Mouse (Mus musculus): Measurements from ENCODE around the gene Syn3. TPM values are rescaled to one million over a fixed set of nuclear protein-coding genes. Genes with fewer than 3 reads are reported as not detected.

The Syn3 gene
- polyA plus RNA-seq, 1 experiment from 2014 or later = 7.6 TPM

DNA sequence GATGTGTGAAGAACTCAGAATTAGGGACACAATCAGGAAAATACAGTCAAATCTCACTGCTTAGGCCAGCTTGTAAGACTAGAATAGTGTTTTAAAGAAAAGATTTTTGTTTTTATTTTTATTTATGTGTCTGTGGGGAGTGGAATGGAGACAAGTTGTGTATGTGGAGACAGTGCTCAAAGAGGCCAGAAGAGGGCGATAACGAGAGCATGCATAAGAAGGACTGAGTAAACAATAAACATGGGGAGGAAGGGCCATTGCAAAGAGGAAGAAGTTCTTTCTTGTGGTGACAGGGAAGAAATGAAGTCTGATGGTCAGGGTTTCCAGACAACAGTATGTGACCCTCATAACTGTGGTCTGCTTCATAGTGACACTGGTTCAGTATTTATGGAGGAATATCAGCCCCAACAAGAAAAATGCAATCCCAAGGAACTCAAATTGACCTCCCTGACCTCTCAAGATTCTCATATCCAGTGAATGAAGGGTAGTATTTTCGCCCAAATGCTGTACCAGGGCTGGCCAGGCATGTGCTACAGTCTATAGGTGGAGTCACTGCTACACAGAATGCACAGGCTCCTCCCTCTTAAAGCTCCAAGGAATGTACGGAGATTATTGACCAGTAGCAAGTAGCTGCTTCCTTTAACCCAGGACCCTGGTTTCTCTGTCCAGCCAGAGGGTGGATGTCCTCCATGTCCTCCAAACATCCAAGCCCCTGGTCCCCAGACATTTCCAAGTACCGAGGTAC is 141.7 kb downstream of the Syn3 start:
- no peak for ATAC-seq
- Histone ChIP-seq H3K27ac (no peak overlapping the region), H3K36me3 (ENCODE audit: poor library complexity, severe bottlenecking) (no peaks in the 10 kb centered on the region), H3K27me3 (no peaks in the 10 kb centered on the region), H3K4me2 (no peak overlapping the region), H3K4me1 (no peaks in the 10 kb centered on the region), H3K4me3 (no peak overlapping the region), H3K9ac (no peak overlapping the region), H3K9me3 (replicated peaks) (no peaks in the 10 kb centered on the region)
- WGBS = 60% methylated on average over 5 of the region's 5 CpGs

- no peaks in the 10 kb centered on the region for H3K4me1 ChIP-seq
- no peak for ATAC-seq
Observed at GRCm38 (mm10) chr10:86352521-86352920, 146.2 kb downstream of the Syn3 start.

GRCm38 (mm10) chr10:86351287-86351686 is 147.4 kb downstream of the Syn3 start:
- no peak overlapping the region for H3K4me2 ChIP-seq
- H3K36me3 ChIP-seq (ENCODE audit: poor library complexity, severe bottlenecking) = no peaks in the 10 kb centered on the region
- no peak overlapping the region for H3K9ac ChIP-seq
- 88% methylated on average over 2 of the region's 2 CpGs for WGBS
- H3K4me3 ChIP-seq = no peak overlapping the region
- no peak for ATAC-seq
- H3K9me3 ChIP-seq (replicated peaks) = no peaks in the 10 kb centered on the region
- H3K27ac ChIP-seq = no peak overlapping the region
- no peaks in the 10 kb centered on the region for H3K4me1 ChIP-seq
- H3K27me3 ChIP-seq = no peaks in the 10 kb centered on the region

More at GRCm38 (mm10) chr10:86352521-86352920, 146.2 kb downstream of the Syn3 start:
- no peak overlapping the region for H3K4me2 ChIP-seq
- H3K9ac ChIP-seq = no peak overlapping the region
- no peaks in the 10 kb centered on the region for H3K36me3 ChIP-seq (ENCODE audit: poor library complexity, severe bottlenecking)
- H3K9me3 ChIP-seq (replicated peaks) = no peaks in the 10 kb centered on the region
- H3K4me3 ChIP-seq = no peak overlapping the region
- no peaks in the 10 kb centered on the region for H3K27me3 ChIP-seq
- H3K27ac ChIP-seq = no peak overlapping the region
- 93% methylated on average over 3 of the region's 3 CpGs for WGBS

DNA sequence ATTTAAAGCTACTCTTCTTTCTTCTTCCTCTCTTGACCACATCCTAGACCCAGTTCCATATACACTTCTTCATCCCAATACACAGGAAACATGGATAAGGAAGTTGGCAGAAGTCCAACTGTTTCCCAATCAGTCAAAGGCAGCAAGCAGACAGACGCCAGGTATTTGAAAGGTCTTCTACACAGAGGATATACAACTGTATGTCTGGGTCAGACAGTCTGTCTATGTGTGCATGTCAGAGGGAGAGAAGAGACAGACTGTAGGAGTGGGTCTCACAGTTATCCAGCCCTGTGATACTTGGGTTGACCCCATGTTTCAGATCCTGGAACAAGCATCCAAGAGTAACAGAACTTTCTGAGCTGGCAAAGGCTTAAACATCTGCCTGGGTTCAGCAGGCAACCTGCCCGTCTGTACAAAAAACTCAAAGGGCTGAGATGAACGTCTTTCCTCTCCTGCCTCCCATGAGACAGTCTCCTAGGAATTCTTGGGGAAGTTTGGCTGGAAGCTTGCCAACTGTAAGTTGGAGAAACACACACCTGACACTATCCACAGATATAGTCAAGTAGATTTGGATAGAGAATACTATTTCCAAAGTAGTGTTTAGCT is 152.4 kb downstream of the Syn3 start:
- Histone ChIP-seq H3K9me3 (replicated peaks) (no peaks in the 10 kb centered on the region), H3K27ac (no peak overlapping the region), H3K4me3 (no peak overlapping the region), H3K36me3 (ENCODE audit: poor library complexity, severe bottlenecking) (no peaks in the 10 kb centered on the region), H3K9ac (no peak overlapping the region), H3K4me2 (no peak overlapping the region), H3K4me1 (peaks cover 9% of the 10 kb centered on the region; the same call in 1 of the 2 replicates), H3K27me3 (no peaks in the 10 kb centered on the region)
- ATAC-seq = no peak
- 78% methylated on average over 3 of the region's 3 CpGs for WGBS

GRCm38 (mm10) chr10:86345645-86346044 is 153.1 kb downstream of the Syn3 start:
- ATAC-seq = no peak
- WGBS = 90% methylated on average over 9 of the region's 9 CpGs

GRCm38 (mm10) chr10:86344654-86345053 is 154.0 kb downstream of the Syn3 start:
- H3K9me3 ChIP-seq (replicated peaks) = no peaks in the 10 kb centered on the region
- H3K4me3 ChIP-seq = no peak overlapping the region
- no peaks in the 10 kb centered on the region for H3K36me3 ChIP-seq (ENCODE audit: poor library complexity, severe bottlenecking)
- H3K4me2 ChIP-seq = no peak overlapping the region
- 83% methylated on average over 6 of the region's 6 CpGs for WGBS
- H3K27me3 ChIP-seq = no peaks in the 10 kb centered on the region
- peaks cover 17% of the 10 kb centered on the region for H3K4me1 ChIP-seq
- no peak overlapping the region for H3K9ac ChIP-seq
- ATAC-seq = no peak
- no peak overlapping the region for H3K27ac ChIP-seq

More at GRCm38 (mm10) chr10:86345645-86346044, 153.1 kb downstream of the Syn3 start:
- no peak overlapping the region for H3K9ac ChIP-seq
- no peak overlapping the region for H3K4me3 ChIP-seq
- H3K27me3 ChIP-seq = no peaks in the 10 kb centered on the region
- no peak overlapping the region for H3K27ac ChIP-seq
- H3K36me3 ChIP-seq (ENCODE audit: poor library complexity, severe bottlenecking) = no peaks in the 10 kb centered on the region
- H3K4me1 ChIP-seq = peaks cover 9% of the 10 kb centered on the region; the same call in 1 of the 2 replicates
- no peaks in the 10 kb centered on the region for H3K9me3 ChIP-seq (replicated peaks)
- no peak overlapping the region for H3K4me2 ChIP-seq

DNA sequence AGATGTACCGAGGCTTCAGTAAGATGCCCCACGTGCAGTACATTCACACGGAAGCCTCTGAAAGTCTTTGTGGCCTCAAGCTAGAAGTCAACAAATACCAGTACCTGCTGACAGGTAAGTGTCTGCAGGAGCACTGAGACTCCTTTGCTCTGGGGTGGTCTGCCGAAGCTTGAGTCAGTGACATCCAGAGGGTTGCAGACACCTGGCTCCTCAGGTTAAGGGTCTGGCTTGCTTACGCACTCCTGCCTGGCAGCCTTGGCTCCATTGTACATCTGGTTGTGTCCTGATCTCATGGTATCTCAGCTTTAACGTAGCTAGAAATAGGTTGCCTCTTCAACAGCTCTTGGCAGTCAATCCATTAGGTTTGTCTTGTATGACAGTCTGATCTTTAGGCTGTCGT is 154.8 kb downstream of the Syn3 start:
- Histone ChIP-seq H3K27ac (no peak overlapping the region), H3K9ac (no peak overlapping the region), H3K4me3 (no peak overlapping the region), H3K36me3 (ENCODE audit: poor library complexity, severe bottlenecking) (no peaks in the 10 kb centered on the region), H3K4me2 (no peak overlapping the region), H3K9me3 (replicated peaks) (no peaks in the 10 kb centered on the region), H3K27me3 (no peaks in the 10 kb centered on the region), H3K4me1 (peaks cover 18% of the 10 kb centered on the region)
- 96% methylated on average over 7 of the region's 7 CpGs for WGBS
- ATAC-seq = no peak

GRCm38 (mm10) chr10:86343362-86343761 is 155.3 kb downstream of the Syn3 start:
- H3K4me3 ChIP-seq = no peak overlapping the region
- no peak overlapping the region for H3K4me2 ChIP-seq
- ATAC-seq = no peak
- H3K9me3 ChIP-seq (replicated peaks) = no peaks in the 10 kb centered on the region
- no peak overlapping the region for H3K27ac ChIP-seq
- 83% methylated on average over 6 of the region's 6 CpGs for WGBS
- H3K27me3 ChIP-seq = no peaks in the 10 kb centered on the region
- peaks cover 18% of the 10 kb centered on the region for H3K4me1 ChIP-seq
- no peaks in the 10 kb centered on the region for H3K36me3 ChIP-seq (ENCODE audit: poor library complexity, severe bottlenecking)
- H3K9ac ChIP-seq = no peak overlapping the region

- H3K27me3 ChIP-seq = no peaks in the 10 kb centered on the region
- H3K27ac ChIP-seq = no peak overlapping the region
- H3K4me1 ChIP-seq = peaks cover 18% of the 10 kb centered on the region
- no peak for ATAC-seq
- no peaks in the 10 kb centered on the region for H3K9me3 ChIP-seq (replicated peaks)
- no peak overlapping the region for H3K9ac ChIP-seq
- H3K4me2 ChIP-seq = no peak overlapping the region
- 77% methylated on average over 7 of the region's 7 CpGs for WGBS
- no peak overlapping the region for H3K4me3 ChIP-seq
- H3K36me3 ChIP-seq (ENCODE audit: poor library complexity, severe bottlenecking) = no peaks in the 10 kb centered on the region
Observed at GRCm38 (mm10) chr10:86342713-86343112, 156.0 kb downstream of the Syn3 start.

DNA sequence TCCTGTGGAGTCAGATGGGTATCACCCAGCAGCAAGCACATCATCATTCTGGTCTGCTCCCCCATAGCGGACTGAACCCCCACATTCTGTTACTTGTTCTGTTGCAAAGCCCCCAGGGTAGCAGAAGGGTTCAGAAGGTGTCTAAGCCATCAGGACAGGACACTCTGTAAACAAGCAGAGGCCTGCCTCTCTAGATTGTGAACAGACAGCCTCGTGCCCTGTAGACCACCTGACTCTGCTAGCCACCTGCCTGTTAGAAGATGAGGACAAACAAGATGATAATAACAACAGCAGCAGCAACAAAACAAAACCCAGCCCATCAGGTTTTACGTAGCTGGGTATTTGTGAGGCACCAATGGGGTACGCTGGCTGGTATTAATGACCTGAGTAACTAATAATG is 156.5 kb downstream of the Syn3 start:
- no peak for ATAC-seq
- Histone ChIP-seq H3K4me2 (no peak overlapping the region), H3K4me3 (no peak overlapping the region), H3K9me3 (replicated peaks) (no peaks in the 10 kb centered on the region), H3K36me3 (ENCODE audit: poor library complexity, severe bottlenecking) (no peaks in the 10 kb centered on the region), H3K9ac (no peak overlapping the region), H3K4me1 (peaks cover 18% of the 10 kb centered on the region), H3K27ac (no peak overlapping the region), H3K27me3 (no peaks in the 10 kb centered on the region)
- WGBS = 80% methylated on average over 4 of the region's 4 CpGs

DNA sequence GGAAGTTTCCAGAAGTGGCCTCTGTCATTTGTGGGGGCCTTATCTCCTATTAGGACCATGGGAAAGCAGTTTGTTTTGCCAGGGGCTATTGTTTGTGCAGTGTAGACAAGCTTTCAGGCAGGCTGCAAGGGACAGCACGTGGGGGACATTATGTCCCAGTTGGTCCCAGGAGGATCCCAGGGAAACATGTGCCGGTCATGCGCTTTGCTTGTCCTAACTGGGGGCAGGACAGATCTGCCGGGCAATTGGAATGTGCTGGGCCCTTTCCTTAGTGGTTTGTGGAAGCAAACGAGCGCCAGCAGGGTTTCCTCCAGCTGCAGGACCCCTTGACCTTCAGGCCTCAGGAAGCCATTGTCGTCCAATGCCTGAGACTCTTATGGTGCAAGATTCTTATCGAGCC is 157.1 kb downstream of the Syn3 start:
- H3K27ac ChIP-seq = no peak overlapping the region
- H3K9ac ChIP-seq = no peak overlapping the region
- no peaks in the 10 kb centered on the region for H3K27me3 ChIP-seq
- no peak for ATAC-seq
- WGBS = 35% methylated on average over 8 of the region's 8 CpGs
- no peak overlapping the region for H3K4me2 ChIP-seq
- H3K4me1 ChIP-seq = peaks cover 18% of the 10 kb centered on the region
- no peak overlapping the region for H3K4me3 ChIP-seq
- H3K36me3 ChIP-seq (ENCODE audit: poor library complexity, severe bottlenecking) = no peaks in the 10 kb centered on the region
- H3K9me3 ChIP-seq (replicated peaks) = no peaks in the 10 kb centered on the region

DNA sequence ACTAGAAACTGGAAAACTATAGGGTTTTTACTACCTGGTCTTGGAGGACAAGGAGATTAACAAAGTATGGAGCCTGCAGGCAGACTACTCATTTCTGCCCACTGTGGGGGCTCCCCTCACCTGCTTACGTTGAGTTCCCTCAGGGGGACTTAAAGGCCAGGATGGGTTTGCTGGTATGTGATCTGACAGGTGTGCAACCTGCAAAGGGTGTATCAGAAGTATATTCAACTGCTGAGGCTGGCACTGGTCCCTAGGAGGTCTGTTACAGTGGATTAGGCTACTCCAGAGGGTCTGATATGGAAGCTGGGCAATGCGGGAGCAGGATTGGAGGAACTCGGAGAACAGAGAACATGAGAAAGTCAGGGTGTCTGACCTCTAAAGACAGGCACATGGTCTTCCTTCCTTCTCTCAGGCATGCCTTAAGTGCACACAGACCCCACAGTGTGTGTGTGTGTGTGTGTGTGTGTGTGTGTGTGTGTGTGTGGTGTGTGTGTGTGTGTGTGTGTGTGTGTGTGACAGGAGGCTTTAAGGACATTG is 157.6 kb downstream of the Syn3 start:
- Histone ChIP-seq H3K4me2 (no peak overlapping the region), H3K9me3 (replicated peaks) (no peaks in the 10 kb centered on the region), H3K27ac (no peak overlapping the region), H3K27me3 (no peaks in the 10 kb centered on the region), H3K36me3 (ENCODE audit: poor library complexity, severe bottlenecking) (no peaks in the 10 kb centered on the region), H3K4me1 (peaks cover 18% of the 10 kb centered on the region), H3K4me3 (no peak overlapping the region), H3K9ac (no peak overlapping the region)
- WGBS = 80% methylated on average over 3 of the region's 3 CpGs
- ATAC-seq = no peak
